Mouse (Mus musculus) heart, postnatal 0 days (tissue): ENCODE data around the gene Plb1. TPM values are rescaled to one million over a fixed set of nuclear protein-coding genes. Genes with fewer than 3 reads are reported as not detected.

ENCODE experiments used
- ATAC-seq: fragments of 200-750 bp; cut with Nextera tagmentation; 2 replicates; pipeline ENCODE4 v1.8.0; 2017; ENCODE audit warnings: low read depth, moderate number of reproducible peaks, moderate library complexity; ENCODE audit not compliant: insufficient read depth
- DNase-seq: peaks from one replicate; pipeline ENCODE4 v3.0.0-alpha.2; 2016; ENCODE audit warnings: low spot score
- H3K27ac ChIP-seq: fragments of 300-500 bp; sonication (generic); 2 replicates; pipeline ENCODE4 v1.5.1; 2014; ENCODE audit warnings: low read depth, mild to moderate bottlenecking
- H3K27me3 ChIP-seq: fragments of 300-500 bp; sonication (generic); 2 replicates; pipeline ENCODE4 v1.6.1; 2014; ENCODE audit warnings: low read length, mixed read lengths; ENCODE audit not compliant: control insufficient read depth, insufficient read depth
- H3K36me3 ChIP-seq: fragments of 300-500 bp; sonication (generic); replicated peaks from 2 replicates; pipeline ENCODE4 v1.6.1; 2014; ENCODE audit warnings: low read length, mixed read lengths; ENCODE audit not compliant: control insufficient read depth, insufficient read depth
- H3K4me1 ChIP-seq: fragments of 300-500 bp; sonication (generic); 2 replicates; pipeline ENCODE4 v1.6.1; 2014; ENCODE audit warnings: antibody characterized with exemption; ENCODE audit not compliant: control insufficient read depth, insufficient read depth
- H3K4me2 ChIP-seq: fragments of 300-500 bp; sonication (generic); 2 replicates; pipeline ENCODE4 v1.6.1; 2014; ENCODE audit warnings: low read depth, mild to moderate bottlenecking, low read length, moderate library complexity
- H3K4me3 ChIP-seq: fragments of 300-500 bp; sonication (generic); 2 replicates; pipeline ENCODE4 v1.5.1; 2014; ENCODE audit warnings: low read depth, low read length
- H3K9ac ChIP-seq: fragments of 300-500 bp; sonication (generic); replicated peaks from 2 replicates; pipeline ENCODE4 v1.6.1; 2014; ENCODE audit warnings: low read depth, low read length, mixed read lengths
- H3K9me3 ChIP-seq: fragments of 300-500 bp; sonication (generic); replicated peaks from 2 replicates; pipeline ENCODE4 v1.6.1; 2016; ENCODE audit warnings: low read length; ENCODE audit not compliant: control insufficient read depth
- CTCF ChIP-seq: IDR thresholded peaks from 2 replicates; pipeline ENCODE4 v1.5.1; 2016; ENCODE audit warnings: antibody characterized with exemption, control low read depth, low read depth
- EP300 ChIP-seq: IDR thresholded peaks from 2 replicates; pipeline ENCODE4 v1.6.1; 2016; ENCODE audit warnings: antibody characterized with exemption, low read depth
- WGBS: fragments of 180-500 bp; shearing (Covaris S2); extraction: QIAGEN DNeasy Blood & Tissue Kit; methylation state at CpG from one replicate; pipeline ENCODE4 v1.1.7; 2014; 5-methylcytosine and 5-hydroxymethylcytosine counted together
- polyA plus RNA-seq: library from polyadenylated mRNA; unstranded; fragments of >200 nt; fragmentation: Nextera tagmentation; extraction: Ambion mirVana; gene quantifications from 2 replicates; pipeline ENCODE4 v1.2.1, GENCODE M21; 2015
- total RNA-seq: library from RNA; depleted of rRNA; stranded (reverse); fragments of >200 nt; gene quantifications from 2 replicates; pipeline ENCODE4 v1.2.3, GENCODE M21; 2014; ENCODE audit warnings: low replicate concordance

Gene Plb1
- total and polyA plus RNA-seq, 2 experiments from 2014 or later, result 1.4 to 2.8 TPM

- WGBS, result 63% methylated on average over 3 of the region's 3 CpGs
Measured at GRCm38 (mm10) chr5:32311589-32312166, 79.2 kb downstream of the Plb1 start.

GRCm38 (mm10) chr5:32313671-32314070 is 81.2 kb downstream of the Plb1 start:
- no peak overlapping the region for H3K27ac ChIP-seq
- no peak overlapping the region for H3K9ac ChIP-seq
- H3K4me2 ChIP-seq, result no peak overlapping the region
- ATAC-seq (no peak), DNase-seq (no peak)
- no peaks in the 10 kb centered on the region for H3K4me1 ChIP-seq
- H3K9me3 ChIP-seq, result no peaks in the 10 kb centered on the region
- WGBS, result 71% methylated on average over 6 of the region's 6 CpGs
- H3K27me3 ChIP-seq, result no peaks in the 10 kb centered on the region
- TF ChIP-seq CTCF, result no peak
- H3K36me3 ChIP-seq, result no peaks in the 10 kb centered on the region
- H3K4me3 ChIP-seq, result no peak overlapping the region

More at GRCm38 (mm10) chr5:32311589-32312166, 79.2 kb downstream of the Plb1 start:
- Histone ChIP-seq H3K36me3 (no peaks in the 10 kb centered on the region), H3K4me2 (no peak overlapping the region), H3K9ac (no peak overlapping the region), H3K4me3 (no peak overlapping the region), H3K4me1 (no peaks in the 10 kb centered on the region), H3K9me3 (no peaks in the 10 kb centered on the region), H3K27ac (no peak overlapping the region), H3K27me3 (no peaks in the 10 kb centered on the region)
- DNase-seq (no peak), ATAC-seq (no peak)
- TF ChIP-seq EP300 (no peak), CTCF (no peak)

- no peak for DNase-seq
- no peak overlapping the region for H3K9ac ChIP-seq
- ATAC-seq, result no peak
- H3K27ac ChIP-seq, result no peak overlapping the region
- H3K4me2 ChIP-seq, result no peak overlapping the region
- no peak overlapping the region for H3K4me3 ChIP-seq
- H3K27me3 ChIP-seq, result no peaks in the 10 kb centered on the region
- 28% methylated on average over 2 of the region's 2 CpGs for WGBS
- no peak for TF ChIP-seq CTCF
- TF ChIP-seq EP300, result no peak
- no peaks in the 10 kb centered on the region for H3K4me1 ChIP-seq
- no peaks in the 10 kb centered on the region for H3K9me3 ChIP-seq
- no peaks in the 10 kb centered on the region for H3K36me3 ChIP-seq
Measured at GRCm38 (mm10) chr5:32314731-32315130, 82.2 kb downstream of the Plb1 start.

- Histone ChIP-seq H3K4me1 (no peaks in the 10 kb centered on the region), H3K27me3 (no peaks in the 10 kb centered on the region), H3K4me3 (no peak overlapping the region), H3K4me2 (0 out of 2 replicates have a peak overlapping the region, but pooled peaks have one; percentile 19), H3K9me3 (no peaks in the 10 kb centered on the region), H3K36me3 (no peaks in the 10 kb centered on the region), H3K27ac (no peak overlapping the region), H3K9ac (no peak overlapping the region)
- no peak for TF ChIP-seq EP300
- TF ChIP-seq CTCF, result peak; percentile 82
- no peak; the same call in 1 of the 2 replicates for ATAC-seq
- no peak for DNase-seq
- WGBS, result 44% methylated on average over 7 of the region's 7 CpGs
Measured at GRCm38 (mm10) chr5:32322146-32322811, 89.8 kb downstream of the Plb1 start.

GRCm38 (mm10) chr5:32328139-32328538 is 95.6 kb downstream of the Plb1 start:
- no peaks in the 10 kb centered on the region for H3K27me3 ChIP-seq
- H3K36me3 ChIP-seq, result no peaks in the 10 kb centered on the region
- no peak overlapping the region for H3K9ac ChIP-seq
- no peaks in the 10 kb centered on the region for H3K9me3 ChIP-seq
- 60% methylated on average over 7 of the region's 7 CpGs for WGBS
- DNase-seq (peak; percentile 55), ATAC-seq (peak; percentile 51)
- H3K27ac ChIP-seq, result no peak overlapping the region
- H3K4me2 ChIP-seq, result no peak overlapping the region
- H3K4me3 ChIP-seq, result no peak overlapping the region
- TF ChIP-seq EP300 (no peak), CTCF (no peak)
- H3K4me1 ChIP-seq, result no peaks in the 10 kb centered on the region

GRCm38 (mm10) chr5:32332591-32332990 is 100.1 kb downstream of the Plb1 start:
- TF ChIP-seq EP300 (no peak), CTCF (no peak)
- H3K9me3 ChIP-seq, result no peaks in the 10 kb centered on the region
- no peak for DNase-seq
- H3K36me3 ChIP-seq, result no peaks in the 10 kb centered on the region
- H3K4me2 ChIP-seq, result no peak overlapping the region
- H3K4me1 ChIP-seq, result peaks cover 32% of the 10 kb centered on the region
- no peak overlapping the region for H3K4me3 ChIP-seq
- H3K27me3 ChIP-seq, result no peaks in the 10 kb centered on the region
- no peak overlapping the region for H3K27ac ChIP-seq
- no peak overlapping the region for H3K9ac ChIP-seq
- 84% methylated on average over 4 of the region's 4 CpGs for WGBS
- no peak for ATAC-seq
